Mouse (Mus musculus) MEL (cell line): ENCODE data around the gene Tkfc. TPM values are rescaled to one million over a fixed set of nuclear protein-coding genes. Genes with fewer than 3 reads are reported as not detected.

Experiments used
- DNase-seq: peaks from one replicate; pipeline ENCODE4 v3.0.0; 2011; ENCODE audit warnings: low read depth, low spot score
- H3K27ac ChIP-seq: 2 replicates; pipeline ENCODE4 v1.5.1; 2012; ENCODE audit warnings: low read depth, mild to moderate bottlenecking, control low read depth, low read length, moderate library complexity; ENCODE audit not compliant: control insufficient read depth
- H3K27me3 ChIP-seq, 2 experiments: fragments of 150-350 bp in 1 of 2; sonication (generic) in 1 of 2; 2 replicates each; pipeline ENCODE4 v1.6.1; 2012; ENCODE audit warnings: low read length in 2 of 2, mild to moderate bottlenecking in 2 of 2, improper control_type of control experiment in 1 of 2, moderate library complexity in 1 of 2; ENCODE audit not compliant: insufficient read depth in 2 of 2, control insufficient read depth in 1 of 2
- H3K36me3 ChIP-seq, 2 experiments: 2 replicates each; pipeline ENCODE4 v1.6.1; 2012 to 2014; ENCODE audit warnings: low read length in 2 of 2, improper control_type of control experiment in 1 of 2, inconsistent platforms in 1 of 2, mild to moderate bottlenecking in 1 of 2; ENCODE audit not compliant: insufficient read depth in 2 of 2, control insufficient read depth in 1 of 2
- H3K4me1 ChIP-seq, 2 experiments: fragments of 150-350 bp in 1 of 2; sonication (generic) in 1 of 2; 2 replicates each; pipeline ENCODE4 v1.6.1; 2012; ENCODE audit warnings: low read length in 2 of 2, improper control_type of control experiment in 1 of 2, mild to moderate bottlenecking in 1 of 2; ENCODE audit not compliant: insufficient read depth in 2 of 2, control insufficient read depth in 1 of 2
- H3K4me3 ChIP-seq, 2 experiments: fragments of 150-350 bp in 1 of 2; sonication (generic) in 1 of 2; 2 replicates each; pipeline ENCODE4 v1.5.1; 2012; ENCODE audit warnings: low read depth in 2 of 2, low read length in 2 of 2, mild to moderate bottlenecking in 2 of 2, moderate library complexity in 2 of 2, control low read depth in 1 of 2, improper control_type of control experiment in 1 of 2; ENCODE audit not compliant: control insufficient read depth in 1 of 2, insufficient read depth in 1 of 2
- H3K79me2 ChIP-seq: 2 replicates; pipeline ENCODE4 v1.6.1; 2012; ENCODE audit warnings: mild to moderate bottlenecking, low read length, moderate library complexity; ENCODE audit not compliant: control insufficient read depth, poor library complexity, insufficient read depth
- H3K9ac ChIP-seq: 2 replicates; pipeline ENCODE4 v1.6.1; 2012; ENCODE audit warnings: low read depth, mild to moderate bottlenecking, control low read depth, low read length, moderate library complexity; ENCODE audit not compliant: control insufficient read depth, poor library complexity, severe bottlenecking
- H3K9me3 ChIP-seq: fragments of 150-350 bp; sonication (generic); replicated peaks from 2 replicates; pipeline ENCODE4 v1.6.1; 2012; ENCODE audit warnings: mild to moderate bottlenecking, low read length, improper control_type of control experiment, moderate library complexity; ENCODE audit not compliant: insufficient read depth
- BHLHE40 ChIP-seq: IDR thresholded peaks from 2 replicates; pipeline ENCODE4 v1.6.1; 2012; ENCODE audit warnings: low read depth, mild to moderate bottlenecking, inconsistent platforms, low read length, improper control_type of control experiment, borderline replicate concordance
- CHD1 ChIP-seq: IDR thresholded peaks from 2 replicates; pipeline ENCODE4 v1.6.1; 2012; ENCODE audit warnings: low read depth, mild to moderate bottlenecking, inconsistent platforms, low read length, improper control_type of control experiment
- CTCF ChIP-seq, 3 experiments: IDR thresholded peaks in 2 of 3; conservative IDR thresholded peaks in 1 of 3; 2 replicates each; pipeline ENCODE4 v1.5.1; 2011 to 2012; ENCODE audit warnings: low read length in 3 of 3, low read depth in 2 of 3, mild to moderate bottlenecking in 2 of 3, improper control_type of control experiment in 1 of 3, inconsistent platforms in 1 of 3, mixed read lengths in 1 of 3, moderate library complexity in 1 of 3; ENCODE audit not compliant: control insufficient read depth in 1 of 3, insufficient read depth in 1 of 3, poor library complexity in 1 of 3, severe bottlenecking in 1 of 3
- E2F4 ChIP-seq: IDR thresholded peaks from 2 replicates; pipeline ENCODE4 v1.6.1; 2011; ENCODE audit warnings: low read depth, low read length, improper control_type of control experiment, borderline replicate concordance
- ELF1 ChIP-seq: IDR thresholded peaks from 2 replicates; pipeline ENCODE4 v1.6.1; 2014; ENCODE audit warnings: low read depth, mild to moderate bottlenecking, inconsistent platforms, low read length, improper control_type of control experiment, moderate library complexity
- GABPA ChIP-seq: IDR thresholded peaks from 2 replicates; pipeline ENCODE4 v1.6.1; 2012; ENCODE audit warnings: low read depth, mild to moderate bottlenecking, inconsistent platforms, low read length, improper control_type of control experiment, moderate library complexity
- HCFC1 ChIP-seq: IDR thresholded peaks from 2 replicates; pipeline ENCODE4 v1.6.1; 2012; ENCODE audit warnings: low read depth, mild to moderate bottlenecking, inconsistent platforms, low read length, improper control_type of control experiment, moderate library complexity
- JUND ChIP-seq: IDR thresholded peaks from 2 replicates; pipeline ENCODE4 v1.6.1; 2011; ENCODE audit warnings: low read depth, mild to moderate bottlenecking, improper control_type of control experiment, low read length
- MXI1 ChIP-seq: IDR thresholded peaks from 2 replicates; pipeline ENCODE4 v1.6.1; 2011; ENCODE audit warnings: mild to moderate bottlenecking, low read depth, low read length, improper control_type of control experiment
- MYC ChIP-seq: IDR thresholded peaks from 2 replicates; pipeline ENCODE4 v1.6.1; 2011; ENCODE audit warnings: low read depth, mild to moderate bottlenecking, low read length, improper control_type of control experiment, moderate library complexity
- NELFE ChIP-seq: IDR thresholded peaks from 2 replicates; pipeline ENCODE4 v1.6.1; 2011; ENCODE audit warnings: low read depth, low read length, improper control_type of control experiment
- NRF1 ChIP-seq: IDR thresholded peaks from 2 replicates; pipeline ENCODE4 v1.6.1; 2014; ENCODE audit warnings: low read depth, mild to moderate bottlenecking, inconsistent platforms, low read length, improper control_type of control experiment, moderate library complexity; ENCODE audit not compliant: poor library complexity, insufficient read depth, severe bottlenecking
- POLR2A ChIP-seq, 2 experiments: IDR thresholded peaks; 2 replicates each; pipeline ENCODE4 v1.6.1; 2011 to 2012; ENCODE audit warnings: low read length in 2 of 2, mild to moderate bottlenecking in 2 of 2, control low read depth in 1 of 2, improper control_type of control experiment in 1 of 2, low read depth in 1 of 2, moderate library complexity in 1 of 2; ENCODE audit not compliant: control insufficient read depth in 1 of 2, insufficient read depth in 1 of 2, poor library complexity in 1 of 2
- POLR2AphosphoS2 ChIP-seq: IDR thresholded peaks from 2 replicates; pipeline ENCODE4 v1.6.1; 2011; ENCODE audit warnings: low read length, improper control_type of control experiment
- TBP ChIP-seq: IDR thresholded peaks from 2 replicates; pipeline ENCODE4 v1.8.0; 2011; ENCODE audit warnings: low read depth, low read length, improper control_type of control experiment
- UBTF ChIP-seq: IDR thresholded peaks from 2 replicates; pipeline ENCODE4 v1.6.1; 2012; ENCODE audit warnings: low read depth, mild to moderate bottlenecking, inconsistent platforms, low read length, improper control_type of control experiment, moderate library complexity, borderline replicate concordance; ENCODE audit not compliant: insufficient read depth
- USF1 ChIP-seq: IDR thresholded peaks from 2 replicates; pipeline ENCODE4 v1.6.1; 2014; ENCODE audit warnings: low read depth, mild to moderate bottlenecking, inconsistent platforms, low read length, improper control_type of control experiment, moderate library complexity
- ZMIZ1 ChIP-seq: IDR thresholded peaks from 2 replicates; pipeline ENCODE4 v1.6.1; 2012; ENCODE audit warnings: low read depth, mild to moderate bottlenecking, inconsistent platforms, low read length, improper control_type of control experiment, moderate library complexity
- polyA plus RNA-seq, 2 experiments: library from polyadenylated mRNA; stranded (reverse) in 1 of 2; unstranded in 1 of 2; fragments of >175 nt in 1 of 2; fragments of >200 nt in 1 of 2; gene quantifications; 2 replicates each; pipeline versions ENCODE4 v1.2.1 to v1.2.4; 2012; ENCODE audit warnings: low replicate concordance in 2 of 2, low read depth in 1 of 2; ENCODE audit not compliant: insufficient read length in 2 of 2, insufficient read depth in 1 of 2, missing spikeins in 1 of 2
- total RNA-seq: library from RNA; depleted of rRNA; stranded (reverse); fragments of 300-350 nt; gene quantifications from 2 replicates; pipeline ENCODE4 v1.2.3, GENCODE M21; 2012; rRNA removed

Gene Tkfc
- total and polyA plus RNA-seq, 3 experiments = 3.6 to 12.8 TPM; not detected in 1

GRCm38 (mm10) chr19:10539454-10539853 lies 66.0 kb downstream of the Tkfc start:
- Histone ChIP-seq H3K27ac (no peak overlapping the region), H3K79me2 (no peaks in the 10 kb centered on the region), H3K4me1 (no peaks in the 10 kb centered on the region), H3K27me3 (no peaks in the 10 kb centered on the region), H3K36me3 (peaks cover 5 to 53% of the 10 kb centered on the region in 2 experiments), H3K4me3 (no peak overlapping the region), H3K9me3 (no peaks in the 10 kb centered on the region), H3K9ac (no peak overlapping the region)
- TF ChIP-seq TBP = no peak
- TF ChIP-seq NELFE = no peak
- no peak for TF ChIP-seq JUND
- no peak for TF ChIP-seq POLR2AphosphoS2
- TF ChIP-seq CTCF (IDR thresholded peaks at IDR 0.05 in 2 of 3, conservative IDR thresholded peaks at IDR 0.05 in 1 of 3; ENCODE audit: control insufficient read depth in 1 of 3, insufficient read depth in 1 of 3, low read depth in 2 of 3, low read length in 3 of 3, poor library complexity in 1 of 3, severe bottlenecking in 1 of 3) = no peak
- no peak for TF ChIP-seq HCFC1
- no peak for TF ChIP-seq USF1
- no peak for TF ChIP-seq CHD1
- no peak for TF ChIP-seq BHLHE40
- no peak for TF ChIP-seq MXI1
- TF ChIP-seq E2F4 = no peak
- no peak for TF ChIP-seq NRF1
- TF ChIP-seq GABPA = no peak
- TF ChIP-seq ZMIZ1 = no peak
- no peak for TF ChIP-seq ELF1
- no peak for TF ChIP-seq UBTF
- TF ChIP-seq POLR2A (IDR thresholded peaks at IDR 0.05; ENCODE audit: control insufficient read depth in 1 of 2, insufficient read depth in 1 of 2, low read depth in 1 of 2, low read length in 2 of 2, poor library complexity in 1 of 2) = no peak
- TF ChIP-seq MYC = no peak
- no peak for DNase-seq

Other genes starting within 250 kb of the Tkfc start
- gene Syt7, start 216.6 kb downstream of the Tkfc start, total RNA-seq = not detected in 2 replicates
- not detected for gene Syt7, start 216.6 kb downstream of the Tkfc start, polyA plus RNA-seq
- gene Lrrc10b, start 148.2 kb downstream of the Tkfc start, total RNA-seq = not detected in 2 replicates
- gene Lrrc10b, start 148.2 kb downstream of the Tkfc start, polyA plus RNA-seq = not detected
- 0.19 and 0.23 TPM in 2 replicates for gene Ppp1r32, start 122.7 kb downstream of the Tkfc start, total RNA-seq
- gene Ppp1r32, start 122.7 kb downstream of the Tkfc start, polyA plus RNA-seq = under 1 TPM in 1 of 2 experiments, not detected in 1; 0.57 TPM
- gene Cpsf7, start 80.4 kb downstream of the Tkfc start, total RNA-seq = 36.2 and 36.9 TPM in 2 replicates
- 100 to 1,000 TPM in 1 of 2 experiments, 10 to 100 TPM in 1; 69.8 to 183 TPM for gene Cpsf7, start 80.4 kb downstream of the Tkfc start, polyA plus RNA-seq
- 61.2 and 68.5 TPM in 2 replicates for gene Sdhaf2, start 79.5 kb downstream of the Tkfc start, total RNA-seq
- gene Sdhaf2, start 79.5 kb downstream of the Tkfc start, polyA plus RNA-seq = 10 to 100 TPM in 1 of 2 experiments, not detected in 1; 74.6 TPM
- 38.5 and 48.0 TPM in 2 replicates for gene Tmem216, start 49.4 kb downstream of the Tkfc start, total RNA-seq
- 10 to 100 TPM in 1 of 2 experiments, not detected in 1; 48.1 TPM for gene Tmem216, start 49.4 kb downstream of the Tkfc start, polyA plus RNA-seq
- gene Cyb561a3, start 28.5 kb downstream of the Tkfc start, total RNA-seq = 7.6 and 9.0 TPM in 2 replicates
- 10 to 100 TPM in 1 of 2 experiments, not detected in 1; 14.3 TPM for gene Cyb561a3, start 28.5 kb downstream of the Tkfc start, polyA plus RNA-seq
- 10.8 and 11.9 TPM in 2 replicates for gene Tmem138, start 28.3 kb downstream of the Tkfc start, total RNA-seq
- gene Tmem138, start 28.3 kb downstream of the Tkfc start, polyA plus RNA-seq = 10 to 100 TPM in 1 of 2 experiments, not detected in 1; 25.2 TPM
- 363 and 365 TPM in 2 replicates for gene Ddb1, start 327 bp downstream of the Tkfc start, total RNA-seq
- 100 to 1,000 TPM; 116 to 459 TPM for gene Ddb1, start 327 bp downstream of the Tkfc start, polyA plus RNA-seq
- gene Vwce, start 28.6 kb upstream of the Tkfc start, total RNA-seq = 0.04 and 0.23 TPM in 2 replicates
- 100 to 1,000 TPM in 1 of 2 experiments, 1 to 10 TPM in 1; 1.8 to 666 TPM for gene Vwce, start 28.6 kb upstream of the Tkfc start, polyA plus RNA-seq
- gene Pga5, start 72.4 kb upstream of the Tkfc start, total RNA-seq = not detected in 2 replicates
- not detected for gene Pga5, start 72.4 kb upstream of the Tkfc start, polyA plus RNA-seq
- gene Vps37c, start 83.1 kb upstream of the Tkfc start, total RNA-seq = 6.5 and 8.1 TPM in 2 replicates
- 10 to 100 TPM in 1 of 2 experiments, not detected in 1; 11.9 TPM for gene Vps37c, start 83.1 kb upstream of the Tkfc start, polyA plus RNA-seq
- not detected in 2 replicates for gene Cd5, start 133.3 kb upstream of the Tkfc start, total RNA-seq
- not detected for gene Cd5, start 133.3 kb upstream of the Tkfc start, polyA plus RNA-seq
- gene Cd6, start 224.4 kb upstream of the Tkfc start, total RNA-seq = not detected in 2 replicates
- gene Cd6, start 224.4 kb upstream of the Tkfc start, polyA plus RNA-seq = not detected
- gene Slc15a3, start 234.1 kb upstream of the Tkfc start, total RNA-seq = not detected in 2 replicates
- not detected for gene Slc15a3, start 234.1 kb upstream of the Tkfc start, polyA plus RNA-seq